Mouse (Mus musculus): ENCODE data around the gene Wfikkn2. TPM values are rescaled to one million over a fixed set of nuclear protein-coding genes. Genes with fewer than 3 reads are reported as not detected.

The Wfikkn2 gene
- total RNA-seq, 2 experiments from 2014 or later: 2.8 to 3.1 TPM

- DNase-seq (ENCODE audit: low spot score in 2 of 2): no peak
These were observed 17.4 kb downstream of the Wfikkn2 start for GRCm38 (mm10) chr11:94228416-94228815.

- no peak for DNase-seq (ENCODE audit: low spot score in 2 of 2)
These were observed 19.8 kb downstream of the Wfikkn2 start for GRCm38 (mm10) chr11:94225985-94226384.

GRCm38 (mm10) chr11:94223531-94223930 is 22.3 kb downstream of the Wfikkn2 start:
- no peak for DNase-seq (ENCODE audit: low spot score in 2 of 2)

GRCm38 (mm10) chr11:94221257-94221656 is 24.5 kb downstream of the Wfikkn2 start:
- no peak for DNase-seq (ENCODE audit: low spot score in 2 of 2)

GRCm38 (mm10) chr11:94216247-94216646 is 29.6 kb downstream of the Wfikkn2 start:
- DNase-seq (ENCODE audit: low spot score in 2 of 2): no peak

GRCm38 (mm10) chr11:94215581-94215980 is 30.2 kb downstream of the Wfikkn2 start:
- DNase-seq (ENCODE audit: low spot score in 2 of 2): no peak

GRCm38 (mm10) chr11:94213735-94214594 is 31.8 kb downstream of the Wfikkn2 start:
- DNase-seq (ENCODE audit: low spot score in 2 of 2): no peak

GRCm38 (mm10) chr11:94212997-94213396 is 32.8 kb downstream of the Wfikkn2 start:
- no peak for DNase-seq (ENCODE audit: low spot score in 2 of 2)

- DNase-seq (ENCODE audit: low spot score in 2 of 2): no peak
These were observed 33.3 kb downstream of the Wfikkn2 start for GRCm38 (mm10) chr11:94212489-94212836.

- DNase-seq (ENCODE audit: low spot score in 2 of 2): peak; percentile 60 to 81
These were observed 33.9 kb downstream of the Wfikkn2 start for GRCm38 (mm10) chr11:94211651-94212488.

GRCm38 (mm10) chr11:94211124-94211603 is 34.6 kb downstream of the Wfikkn2 start, which contains the start of gene Tob1:
Tob1 (plus strand) TSS chr11:94211454.
- DNase-seq (ENCODE audit: low spot score in 2 of 2): peak; percentile 97 to 98

- DNase-seq (ENCODE audit: low spot score in 2 of 2): peak; percentile 44 to 81
These were observed 35.4 kb downstream of the Wfikkn2 start for GRCm38 (mm10) chr11:94210191-94211086.

- no peak for DNase-seq (ENCODE audit: low spot score in 2 of 2)
These were observed 36.1 kb downstream of the Wfikkn2 start for GRCm38 (mm10) chr11:94209695-94210131.

- DNase-seq (ENCODE audit: low spot score in 2 of 2): no peak
These were observed 36.8 kb downstream of the Wfikkn2 start for GRCm38 (mm10) chr11:94208811-94209675.

GRCm38 (mm10) chr11:94206398-94207114 is 39.2 kb downstream of the Wfikkn2 start:
- no peak for DNase-seq (ENCODE audit: low spot score in 2 of 2)

- DNase-seq (ENCODE audit: low spot score in 2 of 2): no peak
These were observed 42.7 kb downstream of the Wfikkn2 start for GRCm38 (mm10) chr11:94203066-94203465.

GRCm38 (mm10) chr11:94202106-94202505 is 43.7 kb downstream of the Wfikkn2 start:
- no peak for DNase-seq (ENCODE audit: low spot score in 2 of 2)

- no peak for DNase-seq (ENCODE audit: low spot score in 2 of 2)
These were observed 45.4 kb downstream of the Wfikkn2 start for GRCm38 (mm10) chr11:94200422-94200821.

GRCm38 (mm10) chr11:94199771-94200170 is 46.0 kb downstream of the Wfikkn2 start:
- no peak for DNase-seq (ENCODE audit: low spot score in 2 of 2)

All from gastrocnemius, postnatal 4 days (tissue).